Mouse (Mus musculus) CH12.LX (cell line): ENCODE measurements around the gene Ncdn. TPM values are rescaled to one million over a fixed set of nuclear protein-coding genes. Genes with fewer than 3 reads are reported as not detected.

Source experiments
- DNase-seq: peaks from one replicate; pipeline ENCODE4 v3.0.0-alpha.2; 2013; ENCODE audit errors: extremely low read depth
- H3K27ac ChIP-seq: 2 replicates; pipeline ENCODE4 v1.5.1; 2012; ENCODE audit warnings: low read depth, mild to moderate bottlenecking, control low read depth, moderate library complexity; ENCODE audit not compliant: insufficient read depth
- H3K27me3 ChIP-seq: replicated peaks from 2 replicates; pipeline ENCODE3; 2012; ENCODE audit warnings: inconsistent platforms
- H3K36me3 ChIP-seq, 2 experiments: replicated peaks in 1 of 2; 2 replicates each; pipeline versions ENCODE3 to v1.6.1; 2012; ENCODE audit warnings: inconsistent platforms in 1 of 2, low read length in 1 of 2, mild to moderate bottlenecking in 1 of 2, mixed read lengths in 1 of 2, moderate library complexity in 1 of 2; ENCODE audit not compliant: control insufficient read depth in 1 of 2, insufficient read depth in 1 of 2
- H3K4me1 ChIP-seq, 2 experiments: 2 replicates each; pipeline ENCODE4 v1.6.1; 2012; ENCODE audit warnings: inconsistent platforms in 1 of 2, moderate library complexity in 1 of 2; ENCODE audit not compliant: insufficient read depth in 2 of 2, control insufficient read depth in 1 of 2
- H3K4me2 ChIP-seq: 2 replicates; pipeline ENCODE4 v1.6.1; 2012; ENCODE audit warnings: low read depth, mild to moderate bottlenecking, control low read depth; ENCODE audit not compliant: poor library complexity, insufficient read depth, severe bottlenecking
- H3K4me3 ChIP-seq, 3 experiments: fragments of 150-350 bp in 1 of 3; sonication (generic) in 1 of 3; replicated peaks in 1 of 3; 2 replicates each; pipeline versions ENCODE3 to v1.5.1; 2011 to 2012; ENCODE audit warnings: low read depth in 2 of 3, low read length in 2 of 3, mild to moderate bottlenecking in 2 of 3, moderate library complexity in 2 of 3, control low read depth in 1 of 3, improper control_type of control experiment in 1 of 3, inconsistent platforms in 1 of 3, mixed read lengths in 1 of 3; ENCODE audit not compliant: poor library complexity in 1 of 3
- H3K79me2 ChIP-seq: replicated peaks from 2 replicates; pipeline ENCODE4 v1.6.1; 2012; ENCODE audit warnings: mild to moderate bottlenecking, moderate library complexity; ENCODE audit not compliant: control insufficient read depth, poor library complexity, insufficient read depth, severe bottlenecking; ENCODE audit errors: extremely low read depth
- H3K9ac ChIP-seq: 2 replicates; pipeline ENCODE4 v1.6.1; 2012; ENCODE audit warnings: low read depth, mild to moderate bottlenecking, control low read depth, moderate library complexity; ENCODE audit not compliant: insufficient read depth
- H3K9me3 ChIP-seq: replicated peaks from 2 replicates; pipeline ENCODE3; 2012; ENCODE audit warnings: low read length, inconsistent platforms, mixed read lengths
- CHD1 ChIP-seq: IDR thresholded peaks from 2 replicates; pipeline ENCODE4 v1.6.1; 2012; ENCODE audit warnings: low read depth, low read length, improper control_type of control experiment, inconsistent platforms
- CTCF ChIP-seq, 2 experiments: IDR thresholded peaks in 1 of 2; conservative IDR thresholded peaks in 1 of 2; 2 replicates each; pipeline ENCODE4 v1.5.1; 2011 to 2012; ENCODE audit warnings: low read depth in 2 of 2, low read length in 2 of 2, improper control_type of control experiment in 1 of 2, inconsistent platforms in 1 of 2, mild to moderate bottlenecking in 1 of 2, moderate library complexity in 1 of 2
- ELF1 ChIP-seq: IDR thresholded peaks from 2 replicates; pipeline ENCODE4 v1.6.1; 2014; ENCODE audit warnings: low read depth, mild to moderate bottlenecking, inconsistent platforms, low read length, improper control_type of control experiment
- EP300 ChIP-seq: IDR thresholded peaks from 2 replicates; pipeline ENCODE4 v1.6.1; 2011; ENCODE audit warnings: low read length, improper control_type of control experiment
- ETS1 ChIP-seq: conservative IDR thresholded peaks from 2 replicates; pipeline ENCODE4 v1.6.1; 2012; ENCODE audit warnings: low read depth, mild to moderate bottlenecking, inconsistent platforms, low read length, improper control_type of control experiment, moderate library complexity
- IRF4 ChIP-seq: IDR thresholded peaks from 2 replicates; pipeline ENCODE4 v1.6.1; 2014; ENCODE audit warnings: low read depth, mild to moderate bottlenecking, inconsistent platforms, low read length, improper control_type of control experiment
- JUN ChIP-seq: IDR thresholded peaks from 2 replicates; pipeline ENCODE4 v1.6.1; 2011; ENCODE audit warnings: low read depth, mild to moderate bottlenecking, low read length, improper control_type of control experiment, moderate library complexity; ENCODE audit not compliant: insufficient read depth
- KAT2A ChIP-seq: IDR thresholded peaks from 2 replicates; pipeline ENCODE4 v1.6.1; 2012; ENCODE audit warnings: low read length, improper control_type of control experiment, inconsistent platforms; ENCODE audit not compliant: insufficient replicate concordance
- MXI1 ChIP-seq: IDR thresholded peaks from 2 replicates; pipeline ENCODE4 v1.6.1; 2011; ENCODE audit warnings: mild to moderate bottlenecking, low read depth, low read length, improper control_type of control experiment
- PAX5 ChIP-seq: IDR thresholded peaks from 2 replicates; pipeline ENCODE4 v1.6.1; 2012; ENCODE audit warnings: low read length, inconsistent platforms, mixed read lengths
- POLR2AphosphoS2 ChIP-seq: IDR thresholded peaks from 2 replicates; pipeline ENCODE4 v1.6.1; 2011; ENCODE audit warnings: low read depth, low read length, improper control_type of control experiment
- SIN3A ChIP-seq: IDR thresholded peaks from 2 replicates; pipeline ENCODE4 v1.6.1; 2012; ENCODE audit warnings: low read length, improper control_type of control experiment, inconsistent platforms
- SMC3 ChIP-seq: IDR thresholded peaks from 2 replicates; pipeline ENCODE4 v1.6.1; 2011; ENCODE audit warnings: low read depth, low read length, improper control_type of control experiment
- TBP ChIP-seq: conservative IDR thresholded peaks from 2 replicates; pipeline ENCODE4 v1.6.1; 2011; ENCODE audit warnings: low read depth, low read length, improper control_type of control experiment
- USF2 ChIP-seq: conservative IDR thresholded peaks from 2 replicates; pipeline ENCODE4 v1.6.1; 2011; ENCODE audit warnings: low read depth, low read length, improper control_type of control experiment
- ZC3H11A ChIP-seq: IDR thresholded peaks from 2 replicates; pipeline ENCODE4 v1.6.1; 2012; ENCODE audit warnings: low read depth, mild to moderate bottlenecking, inconsistent platforms, low read length, improper control_type of control experiment
- ZKSCAN1 ChIP-seq: IDR thresholded peaks from 2 replicates; pipeline ENCODE4 v1.6.1; 2012; ENCODE audit warnings: low read depth, inconsistent platforms, low read length, improper control_type of control experiment, borderline replicate concordance
- dilution Hi-C: fragments of 300-500 bp; cut with MboI; formaldehyde crosslinking; loops from 2 replicates; pipeline ENCODE4 v1.14.3; 2020; ENCODE audit warnings: low sequenced_read_pairs; ENCODE audit not compliant: extremely low pct_unique_long_range_greater_than_20kb, extremely low pct_ligation_motif_present
- in situ Hi-C: fragments of 300-500 bp; cut with MboI; formaldehyde crosslinking; loops from 3 replicates; pipeline ENCODE4 v1.14.3; 2019; ENCODE audit warnings: low sequenced_read_pairs, low pct_ligation_motif_present, low pct_unique_long_range_greater_than_20kb, mixed read lengths
- polyA plus RNA-seq: library from polyadenylated mRNA; unstranded; fragments of >175 nt; gene quantifications from 2 replicates; pipeline ENCODE4 v1.2.1, GENCODE M21; 2012; ENCODE audit warnings: low read depth; ENCODE audit not compliant: insufficient read length
- total RNA-seq, 2 experiments: library from RNA; depleted of rRNA; stranded (reverse); fragments of 300-350 nt in 1 of 2; fragments of >200 nt in 1 of 2; gene quantifications; 2 replicates each; pipeline ENCODE4 v1.2.3; 2012 to 2014

Gene Ncdn
- total and polyA plus RNA-seq, 3 experiments, result 18.7 to 41.2 (median 30.6) TPM

- in situ Hi-C loops (no loop called here), dilution Hi-C loops (no loop called here)
- H3K79me2 ChIP-seq, result no peaks in the 10 kb centered on the region; the same call in none of the 2 replicates
- no peak overlapping the region for H3K4me2 ChIP-seq
- H3K4me1 ChIP-seq, result no peaks in the 10 kb centered on the region
- DNase-seq, result no peak
- H3K36me3 ChIP-seq, result peaks cover 48 to 91% of the 10 kb centered on the region in 2 experiments
- TF ChIP-seq POLR2AphosphoS2, result no peak
- TF ChIP-seq CHD1, result no peak
- TF ChIP-seq TBP, result no peak
- no peak for TF ChIP-seq IRF4
- no peak for TF ChIP-seq PAX5
- no peak for TF ChIP-seq SMC3
- TF ChIP-seq MXI1, result no peak
- TF ChIP-seq USF2, result no peak
- TF ChIP-seq EP300, result no peak
- TF ChIP-seq ZKSCAN1, result no peak
- TF ChIP-seq SIN3A, result no peak
- TF ChIP-seq ELF1, result no peak
- TF ChIP-seq ZC3H11A, result no peak
- TF ChIP-seq KAT2A, result no peak
- no peak for TF ChIP-seq ETS1
- H3K4me3 ChIP-seq, result no peak overlapping the region
- H3K9ac ChIP-seq, result no peak overlapping the region
- no peak overlapping the region for H3K27ac ChIP-seq
- H3K27me3 ChIP-seq, result no peaks in the 10 kb centered on the region
- H3K9me3 ChIP-seq, result no peaks in the 10 kb centered on the region
Measured at GRCm38 (mm10) chr4:126707439-126707826, 45.8 kb downstream of the Ncdn start.

GRCm38 (mm10) chr4:126706630-126707438, 46.4 kb downstream of the Ncdn start:
- Histone ChIP-seq H3K27me3 (no peaks in the 10 kb centered on the region), H3K9ac (no peak overlapping the region), H3K27ac (no peak overlapping the region), H3K36me3 (peaks cover 52 to 93% of the 10 kb centered on the region in 2 experiments), H3K9me3 (no peaks in the 10 kb centered on the region), H3K79me2 (no peaks in the 10 kb centered on the region; the same call in none of the 2 replicates), H3K4me2 (no peak overlapping the region), H3K4me3 (no peak overlapping the region), H3K4me1 (no peaks in the 10 kb centered on the region)
- TF ChIP-seq JUN (no peak), CTCF (conservative IDR thresholded peaks at IDR 0.05 in 1 of 2, IDR thresholded peaks at IDR 0.05 in 1 of 2; ENCODE audit: low read depth in 2 of 2, low read length in 2 of 2) (no peak)
- in situ Hi-C loops, result no loop called here
- no peak for DNase-seq
- dilution Hi-C loops, result no loop called here
